Mouse (Mus musculus) C2C12 (cell line): ENCODE results near the gene Uggt1. TPM values are rescaled to one million over a fixed set of nuclear protein-coding genes. Genes with fewer than 3 reads are reported as not detected.
A peak's percentile ranks its signal among the peaks of the same experiment; 100 is the strongest.

Experiments used
- H3K27me3 ChIP-seq: one replicate; pipeline ENCODE4 v1.6.1; 2011; ENCODE audit not compliant: control insufficient read depth, insufficient read depth, insufficient read length
- H3K36me3 ChIP-seq: one replicate; pipeline ENCODE4 v1.6.1; 2011; ENCODE audit not compliant: control insufficient read depth, insufficient read depth
- H3K4me3 ChIP-seq: one replicate; pipeline ENCODE4 v1.5.1; 2011; ENCODE audit warnings: mild to moderate bottlenecking, control low read depth; ENCODE audit not compliant: poor library complexity, insufficient read depth, severe bottlenecking
- H3K79me2 ChIP-seq: one replicate; pipeline ENCODE4 v1.6.1; 2011; ENCODE audit not compliant: control insufficient read depth, insufficient read depth
- H3K79me3 ChIP-seq: one replicate; pipeline ENCODE4 v1.6.1; 2011; ENCODE audit warnings: low read depth, control low read depth
- H3ac ChIP-seq: one replicate; pipeline ENCODE3; 2011; ENCODE audit warnings: low read depth; ENCODE audit not compliant: control insufficient read depth, insufficient read length
- CEBPB ChIP-seq: IDR thresholded peaks from one replicate; pipeline ENCODE4 v1.6.1; 2011; ENCODE audit warnings: low read depth, mild to moderate bottlenecking, control low read depth, moderate library complexity
- CTCF ChIP-seq: IDR thresholded peaks from one replicate; pipeline ENCODE4 v1.5.1; 2011; ENCODE audit not compliant: control insufficient read depth, insufficient read depth, insufficient read length
- FOSL1 ChIP-seq: IDR thresholded peaks from one replicate; pipeline ENCODE4 v1.8.0; 2011; ENCODE audit warnings: mild to moderate bottlenecking, low read length; ENCODE audit not compliant: poor library complexity, insufficient read depth, severe bottlenecking
- MAX ChIP-seq: IDR thresholded peaks from one replicate; pipeline ENCODE4 v1.6.1; 2011; ENCODE audit warnings: mild to moderate bottlenecking, control low read depth
- MYOD1 ChIP-seq: IDR thresholded peaks from one replicate; pipeline ENCODE4 v1.6.1; 2011; ENCODE audit warnings: low read depth; ENCODE audit not compliant: control insufficient read depth, insufficient read length
- MYOG ChIP-seq: IDR thresholded peaks from one replicate; pipeline ENCODE4 v1.6.1; 2011; ENCODE audit not compliant: control insufficient read depth, insufficient read length; ENCODE audit errors: extremely low read depth
- USF1 ChIP-seq: IDR thresholded peaks from one replicate; pipeline ENCODE4 v1.6.1; 2011; ENCODE audit warnings: low read depth, mild to moderate bottlenecking, control low read depth, moderate library complexity
- polyA plus RNA-seq: library from polyadenylated mRNA; unstranded; fragments of >200 nt; fragmentation: generic; extraction: Trizol; gene quantifications from one replicate; pipeline ENCODE4 v1.2.1, GENCODE M21; 2012; ENCODE audit warnings: missing spikeins

Gene Uggt1
- polyA plus RNA-seq, 1 experiment: 20.1 TPM

- H3K4me3 ChIP-seq: no peak overlapping the region
- TF ChIP-seq CEBPB (no peak), USF1 (no peak), MYOD1 (no peak), FOSL1 (no peak), MYOG (no peak), CTCF (no peak), MAX (no peak)
- H3K79me3 ChIP-seq: no peaks in the 10 kb centered on the region
- H3ac ChIP-seq: no peak overlapping the region
- no peaks in the 10 kb centered on the region for H3K79me2 ChIP-seq
- H3K36me3 ChIP-seq: peaks cover 24% of the 10 kb centered on the region
- H3K27me3 ChIP-seq: no peaks in the 10 kb centered on the region
Measured at GRCm38 (mm10) chr1:36140311-36140710, 104.2 kb downstream of the Uggt1 start.

GRCm38 (mm10) chr1:36134584-36134983 is 109.9 kb downstream of the Uggt1 start:
- Histone ChIP-seq H3ac (no peak overlapping the region), H3K36me3 (no peaks in the 10 kb centered on the region), H3K4me3 (no peak overlapping the region), H3K79me2 (no peaks in the 10 kb centered on the region), H3K27me3 (no peaks in the 10 kb centered on the region), H3K79me3 (no peaks in the 10 kb centered on the region)
- TF ChIP-seq CTCF: peak; percentile 36
- TF ChIP-seq MAX: no peak

DNA sequence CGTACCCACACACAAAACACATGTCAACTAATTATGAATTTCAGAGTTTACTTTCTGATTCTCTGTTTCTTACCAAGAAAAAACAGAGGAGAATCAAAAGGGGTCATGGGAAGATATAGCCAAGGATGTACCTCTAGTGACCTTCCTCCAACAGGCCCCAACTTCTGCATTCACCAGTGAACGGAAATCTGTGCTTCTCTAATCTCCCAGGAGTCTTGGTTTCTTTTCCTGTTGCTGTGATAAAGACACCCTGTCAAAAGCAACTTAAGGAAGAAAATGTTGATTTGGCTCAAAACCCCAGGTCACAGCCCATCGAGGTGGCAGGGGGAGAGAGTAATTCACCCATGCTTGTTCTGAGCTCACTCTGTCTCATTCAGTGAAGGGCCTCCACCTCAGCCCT is 110.9 kb downstream of the Uggt1 start:
- H3K27me3 ChIP-seq: no peaks in the 10 kb centered on the region
- no peaks in the 10 kb centered on the region for H3K79me2 ChIP-seq
- H3K79me3 ChIP-seq: no peaks in the 10 kb centered on the region
- H3ac ChIP-seq: no peak overlapping the region
- H3K4me3 ChIP-seq: no peak overlapping the region
- H3K36me3 ChIP-seq: no peaks in the 10 kb centered on the region
- no peak for TF ChIP-seq MYOG
- no peak for TF ChIP-seq MYOD1
- TF ChIP-seq USF1: no peak
- TF ChIP-seq CTCF: no peak
- TF ChIP-seq CEBPB: no peak

GRCm38 (mm10) chr1:36133041-36133440 is 111.5 kb downstream of the Uggt1 start:
- TF ChIP-seq MYOD1 (no peak), CEBPB (no peak), FOSL1 (no peak), MYOG (no peak), MAX (no peak), USF1 (no peak), CTCF (no peak)
- Histone ChIP-seq H3K79me3 (no peaks in the 10 kb centered on the region), H3K36me3 (no peaks in the 10 kb centered on the region), H3ac (no peak overlapping the region), H3K27me3 (no peaks in the 10 kb centered on the region), H3K4me3 (no peak overlapping the region), H3K79me2 (no peaks in the 10 kb centered on the region)

DNA sequence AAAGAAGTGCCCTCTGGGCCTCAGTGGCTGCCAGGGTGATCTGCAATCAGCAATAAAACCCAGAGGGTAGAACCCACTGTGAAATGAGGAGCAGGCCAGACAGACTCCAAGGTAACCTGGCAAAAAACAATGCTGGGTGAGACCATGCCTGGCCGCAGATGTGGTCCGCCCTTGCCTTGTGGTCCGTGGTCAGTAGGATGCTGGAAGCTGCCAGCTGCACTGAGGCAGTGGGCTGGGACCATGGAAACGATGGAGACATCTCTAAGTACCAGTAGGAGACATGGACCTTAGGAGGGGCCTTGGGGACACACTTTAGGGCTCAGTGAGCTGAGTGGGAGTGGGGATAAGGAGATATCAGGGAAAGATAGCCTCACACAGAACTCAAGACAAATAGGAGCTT is 112.3 kb downstream of the Uggt1 start:
- Histone ChIP-seq H3K4me3 (no peak overlapping the region), H3K79me3 (no peaks in the 10 kb centered on the region), H3K36me3 (no peaks in the 10 kb centered on the region), H3ac (no peak overlapping the region), H3K79me2 (no peaks in the 10 kb centered on the region), H3K27me3 (no peaks in the 10 kb centered on the region)
- no peak for TF ChIP-seq MAX
- no peak for TF ChIP-seq USF1
- no peak for TF ChIP-seq MYOD1
- no peak for TF ChIP-seq FOSL1
- TF ChIP-seq MYOG: no peak
- TF ChIP-seq CEBPB: no peak
- TF ChIP-seq CTCF: no peak

DNA sequence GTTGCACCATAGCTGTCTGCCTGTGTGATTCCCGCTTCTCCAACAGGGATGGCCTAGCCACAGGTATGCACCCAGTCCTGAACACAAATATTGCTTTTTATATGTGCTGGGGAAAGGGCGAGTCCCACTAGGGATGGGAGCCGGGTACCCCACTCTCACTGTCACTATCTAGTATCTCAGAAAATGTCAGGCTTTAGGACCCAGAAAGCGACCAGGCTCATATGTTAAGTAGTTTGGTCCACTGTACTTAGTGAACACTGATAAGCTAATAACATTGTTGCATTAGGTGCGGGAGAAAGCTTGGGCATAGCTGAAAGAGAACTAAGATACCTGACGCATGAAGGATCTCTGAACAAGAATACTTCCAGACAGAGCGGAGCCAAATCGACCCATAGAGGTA is 112.8 kb downstream of the Uggt1 start:
- no peaks in the 10 kb centered on the region for H3K36me3 ChIP-seq
- H3K79me3 ChIP-seq: no peaks in the 10 kb centered on the region
- TF ChIP-seq FOSL1: no peak
- no peak for TF ChIP-seq CEBPB
- TF ChIP-seq USF1: no peak
- TF ChIP-seq MYOD1: no peak
- TF ChIP-seq MAX: no peak
- no peak for TF ChIP-seq CTCF
- TF ChIP-seq MYOG: no peak
- no peak overlapping the region for H3K4me3 ChIP-seq
- H3K27me3 ChIP-seq: no peaks in the 10 kb centered on the region
- no peak overlapping the region for H3ac ChIP-seq
- no peaks in the 10 kb centered on the region for H3K79me2 ChIP-seq
